Mouse (Mus musculus) MN1 (cell line): Measurements from ENCODE around the gene Tgif2.
"Not testable (repeated sequence)": the region's sequence is repeated elsewhere in the genome, so short reads cannot be mapped to it uniquely, and the experiment has no call there.

Source experiments
- DNase-seq: peaks from one replicate; pipeline ENCODE4 v3.0.0-alpha.2; 2016; ENCODE audit warnings: low spot score

The Tgif2 gene

GRCm38 (mm10) chr2:156842711-156843110 is 2.9 kb downstream of the Tgif2 start:
- peak; percentile 21 for DNase-seq

DNA sequence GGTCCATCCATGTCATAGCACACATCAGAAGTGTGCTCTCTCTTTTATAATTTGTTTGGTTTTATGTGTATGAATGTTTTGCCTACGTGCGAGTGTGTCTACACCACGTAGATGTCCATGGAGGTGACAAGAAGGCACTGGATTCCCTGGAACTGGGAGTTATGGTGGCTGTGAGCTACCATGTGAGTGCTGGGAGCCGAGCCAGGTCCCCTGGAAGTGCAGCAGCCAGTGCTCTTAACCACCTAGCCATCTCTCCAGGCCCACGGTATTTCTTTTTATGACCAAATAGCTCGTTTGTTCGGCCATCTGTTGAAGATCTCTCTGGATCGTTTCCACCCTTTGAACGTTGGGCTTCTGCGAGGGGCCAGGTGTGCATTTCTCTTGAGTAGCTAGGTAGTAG is 3.5 kb downstream of the Tgif2 start:
- no peak for DNase-seq

- DNase-seq: no peak
These were observed 4.9 kb downstream of the Tgif2 start for GRCm38 (mm10) chr2:156844715-156845114.

DNA sequence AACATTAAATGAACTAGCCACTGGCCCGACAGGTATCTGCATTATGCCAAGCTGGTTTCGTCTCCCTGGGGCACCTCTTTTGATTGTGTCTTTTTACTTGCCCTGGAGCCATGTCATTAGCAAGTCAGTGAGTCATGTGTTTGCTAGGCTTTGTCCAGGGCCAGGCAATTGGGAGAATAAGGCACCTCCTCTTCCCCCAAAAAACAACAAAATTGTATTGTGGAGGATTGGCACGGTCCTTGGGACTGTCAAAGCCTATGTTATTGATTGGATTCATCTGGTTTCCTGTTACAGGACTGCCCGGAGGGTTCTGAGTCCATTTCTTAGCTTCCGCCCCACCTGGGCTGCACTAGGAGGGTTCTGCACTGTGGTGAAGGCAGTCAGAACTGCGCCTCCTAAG is 7.8 kb downstream of the Tgif2 start:
- no peak for DNase-seq

GRCm38 (mm10) chr2:156848526-156849182 is 8.8 kb downstream of the Tgif2 start:
- no peak for DNase-seq

- DNase-seq: no peak
These were observed 10.7 kb downstream of the Tgif2 start for GRCm38 (mm10) chr2:156850505-156850904.

DNA sequence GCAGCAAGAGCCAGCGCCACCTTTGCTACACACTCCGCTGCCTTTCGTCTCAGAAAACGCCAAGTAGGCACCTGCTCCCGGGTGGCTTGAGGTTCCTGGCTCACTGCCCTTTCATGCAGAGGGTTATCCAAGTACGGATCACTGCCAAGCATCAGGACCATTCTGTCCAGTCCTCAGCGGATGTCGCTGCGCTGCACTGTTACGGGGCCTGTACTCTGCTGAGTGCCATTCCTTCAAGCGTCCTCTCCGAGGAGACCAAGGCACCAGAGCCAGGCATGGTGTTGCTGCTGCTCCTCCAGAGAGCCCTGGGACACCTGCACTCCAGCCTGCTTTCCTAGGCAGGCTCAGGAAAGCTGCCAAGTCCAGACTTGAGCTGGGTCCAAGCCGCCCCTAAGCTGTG is 13.8 kb downstream of the Tgif2 start:
- DNase-seq: not testable (repeated sequence)

- peak; percentile 52 for DNase-seq
These were observed 14.4 kb downstream of the Tgif2 start for GRCm38 (mm10) chr2:156853999-156854771.

DNA sequence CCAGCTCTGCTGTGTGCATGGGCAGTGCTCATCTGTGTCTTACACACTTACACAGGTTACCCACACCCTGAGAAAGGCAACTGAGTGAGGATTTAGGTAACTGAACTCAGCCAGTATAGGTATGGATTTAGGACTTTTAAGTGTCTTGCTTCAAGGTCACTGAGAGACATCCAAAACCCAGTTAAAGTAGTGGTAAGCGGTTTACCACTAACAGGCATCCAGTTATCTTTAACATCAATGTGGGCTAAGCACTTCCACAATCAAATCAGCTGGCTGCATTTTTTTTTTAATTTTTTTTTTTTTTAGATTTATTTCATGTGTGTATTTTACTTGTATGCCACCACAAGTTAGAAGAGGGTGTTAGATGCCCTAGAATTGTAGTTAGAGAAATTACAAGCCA is 16.5 kb downstream of the Tgif2 start:
- no peak for DNase-seq

DNA sequence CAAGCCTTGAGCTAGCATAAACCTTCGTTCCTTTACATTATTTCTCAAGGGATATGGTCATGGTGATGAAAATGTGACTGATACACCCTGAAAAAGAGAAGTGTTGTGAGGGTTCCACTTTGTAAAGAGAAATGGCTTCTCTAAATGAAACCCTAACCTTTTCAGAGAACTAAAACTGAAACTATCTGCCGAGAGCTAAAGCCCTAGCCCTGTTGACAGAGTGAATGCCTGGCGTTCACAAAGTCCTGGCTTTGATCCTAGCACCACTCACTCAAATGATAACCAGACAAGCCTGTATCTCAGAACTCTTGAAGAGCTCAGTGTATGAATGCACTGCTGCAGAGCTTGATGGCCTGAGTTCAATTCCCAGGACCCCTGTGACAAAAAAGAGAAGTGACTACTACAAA is 17.6 kb downstream of the Tgif2 start:
- no peak for DNase-seq

DNA sequence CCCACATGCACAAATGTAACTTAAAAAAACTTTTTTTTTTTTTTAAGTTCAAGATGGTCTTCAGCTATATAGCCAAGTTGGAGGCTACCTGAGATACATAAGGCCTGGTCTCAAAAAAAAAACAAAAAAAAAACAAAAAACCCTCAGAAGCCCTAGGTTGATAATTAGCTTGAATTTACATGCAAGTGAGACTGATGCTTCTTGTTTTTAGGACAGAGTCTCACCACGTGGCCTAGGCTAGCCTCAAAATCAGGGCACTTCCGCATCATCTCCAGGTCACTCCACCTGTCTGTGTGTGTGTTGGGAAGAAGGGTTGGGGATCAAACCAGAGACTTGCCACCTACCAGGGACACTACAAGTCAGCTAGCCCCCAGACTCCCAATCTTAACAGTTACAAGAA is 18.0 kb downstream of the Tgif2 start, which contains the start of gene 4930518I15Rik:
Gene 4930518I15Rik (minus strand): TSS at position 112 of the 400 bp plus-strand sequence.
- no peak for DNase-seq

GRCm38 (mm10) chr2:156858671-156859070 is 18.9 kb downstream of the Tgif2 start:
- DNase-seq: no peak

- DNase-seq: peak; percentile 67
These were observed 22.4 kb downstream of the Tgif2 start for GRCm38 (mm10) chr2:156862041-156862717.

GRCm38 (mm10) chr2:156862772-156863486 is 23.1 kb downstream of the Tgif2 start, which contains the start of gene Rab5if:
Rab5if (plus strand) TSS chr2:156863128.
- peak; percentile 98 for DNase-seq

DNA sequence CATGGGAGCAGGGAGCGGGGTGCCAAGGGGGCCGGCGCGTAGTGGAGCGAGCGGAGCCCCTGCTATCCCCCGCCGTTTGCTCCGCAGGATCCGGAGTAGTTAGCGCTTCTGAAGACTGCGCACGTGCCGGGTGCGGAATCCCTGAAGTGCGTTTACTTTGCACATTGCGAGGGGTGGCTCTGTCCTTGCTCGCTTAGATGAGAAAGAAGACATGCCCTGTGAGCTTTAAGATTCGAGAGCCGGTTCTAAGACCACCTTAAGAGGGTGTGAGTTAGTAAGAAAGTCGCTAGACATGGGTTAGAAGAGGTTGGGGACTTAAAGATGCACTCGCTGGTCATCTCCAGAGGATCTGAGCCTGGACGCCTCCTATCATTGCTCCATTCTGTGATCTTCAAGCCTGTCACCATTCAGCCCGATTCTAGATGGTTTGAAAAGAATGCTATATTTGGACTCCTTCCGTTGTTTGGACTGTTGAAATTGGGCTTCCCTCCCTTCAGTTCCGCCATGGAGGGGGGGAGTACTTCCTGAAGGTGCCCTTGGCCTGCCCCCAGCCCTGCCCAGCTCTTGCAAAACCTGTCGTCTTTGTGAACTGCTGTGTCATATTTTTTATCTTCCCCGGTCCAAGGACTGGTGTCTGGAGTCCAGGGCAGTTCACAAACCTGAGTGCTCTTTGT is 23.8 kb downstream of the Tgif2 start:
- peak; percentile 55 for DNase-seq

- peak; percentile 52 for DNase-seq
These were observed 24.7 kb downstream of the Tgif2 start for GRCm38 (mm10) chr2:156864481-156864880.

GRCm38 (mm10) chr2:156868994-156869393 is 29.2 kb downstream of the Tgif2 start:
- no peak for DNase-seq

- no peak for DNase-seq
These were observed 29.7 kb downstream of the Tgif2 start for GRCm38 (mm10) chr2:156869554-156869953.

- DNase-seq: peak; percentile 66
These were observed 30.7 kb downstream of the Tgif2 start for GRCm38 (mm10) chr2:156870519-156870918.

- DNase-seq: peak; percentile 80
These were observed 33.8 kb downstream of the Tgif2 start for GRCm38 (mm10) chr2:156873629-156874028.

- no peak for DNase-seq
These were observed 34.4 kb downstream of the Tgif2 start for GRCm38 (mm10) chr2:156874047-156874759.
